Mouse (Mus musculus): ENCODE measurements around the gene Tnpo3. TPM values are rescaled to one million over a fixed set of nuclear protein-coding genes. Genes with fewer than 3 reads are reported as not detected.

The Tnpo3 gene
- total RNA-seq (2023): 10 to 100 TPM; 53.4 to 55.8 TPM

GRCm38 (mm10) chr6:29609111-29610019 is at the start of gene Tnpo3:
TSS of gene Tnpo3 (minus strand) at chr6:29609887.

GRCm38 (mm10) chr6:29526281-29527251 is 83.1 kb downstream of the Tnpo3 start, which contains the start of gene Irf5:
TSS of gene Irf5 (plus strand) at chr6:29526625.

GRCm38 (mm10) chr6:29507447-29508309 is 102.0 kb downstream of the Tnpo3 start, which contains the start of gene Kcp:
TSS of gene Kcp (minus strand) at chr6:29507952.

Other genes with a start within 250 kb of the Tnpo3 start
- gene Opn1sw, start 221.4 kb downstream of the Tnpo3 start, total RNA-seq (2023): not detected
- under 1 TPM in 1 of 2 experiments, not detected in 1; 0.11 TPM for gene Ccdc136, start 213.6 kb downstream of the Tnpo3 start, total RNA-seq (2023)
- gene Flnc, start 176.6 kb downstream of the Tnpo3 start, total RNA-seq (2023): not detected
- gene Atp6v1f, start 142.2 kb downstream of the Tnpo3 start, total RNA-seq (2023): 100 to 1,000 TPM; 147 to 167 TPM
- 1 to 10 TPM; 1.6 to 3.5 TPM for gene Atp6v1fnb, start 138.4 kb downstream of the Tnpo3 start, total RNA-seq (2023)
- gene Kcp, start 101.9 kb downstream of the Tnpo3 start, total RNA-seq (2023): not detected
- 100 to 1,000 TPM in 1 of 2 experiments, 10 to 100 TPM in 1; 85.5 to 146 TPM for gene Irf5, start 83.3 kb downstream of the Tnpo3 start, total RNA-seq (2023)
- 10 to 100 TPM in 1 of 2 experiments, 1 to 10 TPM in 1; 5.9 to 20.9 TPM for gene Tspan33, start 84.3 kb upstream of the Tnpo3 start, total RNA-seq (2023)
- 1 to 10 TPM; 1.3 to 1.9 TPM for gene Smo, start 125.6 kb upstream of the Tnpo3 start, total RNA-seq (2023)
- gene Ahcyl2, start 158.1 kb upstream of the Tnpo3 start, total RNA-seq (2023): 10 to 100 TPM; 31.2 to 36.8 TPM

Data from neutrophil, adult 59 days (primary cell).